ENCODE assay signal across 9 mouse cellular contexts in the genomic region with DNA sequence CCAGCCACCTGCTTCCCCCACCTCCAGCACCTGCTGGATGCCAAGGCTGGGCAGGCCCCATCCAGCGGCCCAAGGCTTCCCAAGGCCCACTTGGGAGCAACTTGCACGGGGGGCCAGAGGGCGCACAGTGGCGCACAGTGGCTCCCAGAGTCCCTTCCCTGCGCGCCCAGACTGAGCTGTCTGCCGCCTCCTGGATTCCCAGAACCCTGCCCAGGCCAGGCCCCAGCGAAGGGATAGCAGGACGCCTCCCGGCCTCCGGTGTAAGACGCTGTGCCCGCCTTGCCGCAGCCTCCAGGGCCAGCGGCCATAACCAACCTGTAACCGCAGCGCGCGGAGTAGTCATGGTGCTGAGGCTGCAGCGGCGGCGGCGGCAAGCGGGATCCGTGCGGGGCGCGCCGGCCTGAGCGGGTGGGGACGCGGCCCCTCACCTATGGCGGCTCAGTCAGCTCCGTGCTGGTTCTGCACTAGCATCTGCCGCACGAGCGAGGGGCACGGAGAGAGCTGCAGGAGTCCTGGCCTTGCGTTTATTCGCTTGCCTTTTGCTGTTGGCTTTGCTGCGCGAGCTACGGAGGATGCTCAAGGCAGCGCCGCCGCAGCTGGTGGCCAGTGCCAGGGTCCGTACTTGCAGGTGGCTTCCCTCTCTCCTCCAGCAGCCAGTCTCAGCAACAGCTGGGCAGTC. TPM values are rescaled to one million over a fixed set of nuclear protein-coding genes. Genes with fewer than 3 reads are reported as not detected.
DNase-seq lines count a peak whose midpoint lies in the region; ATAC-seq lines count a peak whose summit lies in the region.
"Had no signal": no experiment of that assay in that cellular context is flagged by ENCODE, and none has a peak within 500 bp of the region (broad histone marks: within the 10 kb centered on the region; RNA-seq: fewer than 3 reads in every experiment).

A gene (minus strand): TSS at position 644 of the 679 bp plus-strand sequence.

- H3K9me3 ChIP-seq in liver, embryonic 11.5 days (ENCODE audit: control insufficient read depth, low read length), result no peaks in the 10 kb centered on the region
- no peaks in the 10 kb centered on the region for H3K9me3 ChIP-seq in heart, embryonic 11.5 days (replicated peaks; ENCODE audit: control insufficient read depth, low read length)
- no peaks in the 10 kb centered on the region for H3K9me3 ChIP-seq in midbrain, embryonic 16.5 days (replicated peaks; ENCODE audit: control insufficient read depth, low read length, poor library complexity, severe bottlenecking)
- H3K9me3 ChIP-seq: liver, embryonic 15.5 days had no signal

- H3K4me2 ChIP-seq in liver, embryonic 11.5 days, result peak within 1 kb of the TSS; percentile 63
- H3K4me2 ChIP-seq in heart, embryonic 11.5 days, result peak within 1 kb of the TSS; percentile 70
- H3K4me2 ChIP-seq in midbrain, embryonic 16.5 days (ENCODE audit: low read length), result peak within 1 kb of the TSS; percentile 68
- H3K4me2 ChIP-seq: liver, embryonic 15.5 days had no signal

- H3K4me1 ChIP-seq in liver, embryonic 11.5 days (replicated peaks; ENCODE audit: control insufficient read depth, insufficient read depth, low read length), result no peaks in the 10 kb centered on the region
- H3K4me1 ChIP-seq in heart, embryonic 11.5 days (ENCODE audit: control insufficient read depth, insufficient read depth, low read length), result no peaks in the 10 kb centered on the region
- peaks cover 17% of the 10 kb centered on the region for H3K4me1 ChIP-seq in midbrain, embryonic 16.5 days (ENCODE audit: control insufficient read depth, insufficient read depth, low read length)
- H3K4me1 ChIP-seq: liver, embryonic 15.5 days had no signal

- H3K4me3 ChIP-seq in liver, embryonic 11.5 days (ENCODE audit: low read depth, low read length), result peak within 1 kb of the TSS; percentile 37
- H3K4me3 ChIP-seq in heart, embryonic 11.5 days (ENCODE audit: low read depth, low read length), result peak within 1 kb of the TSS; percentile 42
- peak within 1 kb of the TSS; percentile 60 for H3K4me3 ChIP-seq in midbrain, embryonic 16.5 days (ENCODE audit: low read depth, low read length)
- H3K4me3 ChIP-seq: liver, embryonic 15.5 days had no signal

- DNase-seq in liver, embryonic 11.5 days (ENCODE audit: low spot score), result peak; percentile 33
- DNase-seq in liver (no peak), adipocyte (ENCODE audit: low spot score) (no peak)
- peak; percentile 58 for DNase-seq in embryo, embryonic 10 days (ENCODE audit: low spot score)
- peak; percentile 46 to 78 for DNase-seq in layer of hippocampus, postnatal 25 days (ENCODE audit: extremely low spot score in 1 of 2, low spot score in 1 of 2)
- DNase-seq in thymus, postnatal 10 days (ENCODE audit: low spot score in 2 of 2), result no peak

- no peak within 1 kb of the TSS for H3K27ac ChIP-seq in liver, embryonic 11.5 days (ENCODE audit: low read depth, low read length)
- no peak within 1 kb of the TSS for H3K27ac ChIP-seq in heart, embryonic 11.5 days (ENCODE audit: low read depth, low read length)
- H3K27ac ChIP-seq in midbrain, embryonic 16.5 days (ENCODE audit: low read length), result peak within 1 kb of the TSS; percentile 87
- H3K27ac ChIP-seq: liver, embryonic 15.5 days had no signal

- no peak within 1 kb of the TSS for H3K9ac ChIP-seq in liver, embryonic 11.5 days (ENCODE audit: low read depth, low read length)
- H3K9ac ChIP-seq in heart, embryonic 11.5 days (ENCODE audit: low read depth, low read length), result peak within 1 kb of the TSS; percentile 23; the same call in 1 of the 2 replicates
- H3K9ac ChIP-seq in midbrain, embryonic 16.5 days (ENCODE audit: low read depth, low read length), result peak within 1 kb of the TSS; percentile 90
- H3K9ac ChIP-seq: liver, embryonic 15.5 days had no signal

- H3K27me3 ChIP-seq in liver, embryonic 11.5 days (replicated peaks; ENCODE audit: control insufficient read depth, insufficient read depth, low read length), result peaks cover 12% of the 10 kb centered on the region
- H3K27me3 ChIP-seq in heart, embryonic 11.5 days (ENCODE audit: control insufficient read depth, insufficient read depth, low read length), result peaks cover 13% of the 10 kb centered on the region
- H3K27me3 ChIP-seq in midbrain, embryonic 16.5 days (ENCODE audit: control insufficient read depth, insufficient read depth, low read depth, low read length), result no peaks in the 10 kb centered on the region

- 4% methylated on average over 47 of the region's 47 CpGs for WGBS in liver, embryonic 11.5 days
- under 1% methylated on average over 41 of the region's 47 CpGs for WGBS in heart, embryonic 11.5 days (ENCODE audit: insufficient replicate concordance)
- WGBS in midbrain, embryonic 16.5 days, result under 1% methylated on average over 46 of the region's 47 CpGs

- no peaks in the 10 kb centered on the region for H3K36me3 ChIP-seq in liver, embryonic 11.5 days (ENCODE audit: control insufficient read depth, insufficient read depth, low read length)
- no peaks in the 10 kb centered on the region for H3K36me3 ChIP-seq in heart, embryonic 11.5 days (ENCODE audit: control insufficient read depth, insufficient read depth, low read length)
- H3K36me3 ChIP-seq in midbrain, embryonic 16.5 days (ENCODE audit: control insufficient read depth, insufficient read depth, low read length), result no peaks in the 10 kb centered on the region
- H3K36me3 ChIP-seq: liver, embryonic 15.5 days had no signal

- ATAC-seq in liver, embryonic 11.5 days (replicated peaks; ENCODE audit: low FRiP score), result no peak
- ATAC-seq in heart, embryonic 11.5 days (replicated peaks; ENCODE audit: insufficient number of reproducible peaks, low FRiP score, low TSS enrichment), result peak; percentile 71
- ATAC-seq in midbrain, embryonic 16.5 days, result peak; percentile 94

RNA-seq across cellular contexts. Expression of the gene that starts here (rescaled TPM):
- polyA plus RNA-seq in liver, embryonic 11.5 days (2014; fragmentation: Nextera tagmentation; extraction: Ambion mirVana), result 0.07 and 0.13 TPM in 2 replicates
- polyA plus RNA-seq in heart, embryonic 11.5 days (2014; fragmentation: Nextera tagmentation; extraction: Ambion mirVana), result 0.09 and 0.11 TPM in 2 replicates
- 10 to 100 TPM; 65.7 to 65.9 TPM for total RNA-seq in layer of hippocampus, postnatal 25 days (2021)
- polyA plus RNA-seq in midbrain, embryonic 16.5 days (2015; fragmentation: Nextera tagmentation; extraction: Ambion mirVana), result 17.2 and 17.6 TPM in 2 replicates
- polyA plus RNA-seq: liver, embryonic 15.5 days had no signal

Comparison
In these comparisons a context has a peak if more than half of its experiments do, and no peak if none do; other contexts are left out.
1. RNA of the gene that starts here (polyA plus RNA-seq): 17.2 to 17.6 TPM in midbrain, embryonic 16.5 days; 0.09 to 0.11 TPM in heart, embryonic 11.5 days and 0.07 to 0.13 TPM in liver, embryonic 11.5 days; every median in the first group is over 10 times any median in the second.
2. Peak in DNase-seq, H3K4me3 ChIP-seq and H3K4me2 ChIP-seq in liver, embryonic 11.5 days; RNA of the gene not detected or under 1 TPM.
3. Peak in ATAC-seq, H3K4me3 ChIP-seq, H3K9ac ChIP-seq and H3K4me2 ChIP-seq in heart, embryonic 11.5 days; RNA of the gene not detected or under 1 TPM.
4. DNase-seq: peak in embryo, embryonic 10 days (single experiment) and layer of hippocampus, postnatal 25 days (2 of 2); none in liver (single experiment), adipocyte (single experiment) and thymus, postnatal 10 days (0 of 2).
5. Peak in every context shown above with its lines, with median percentiles within 50 percentile points of each other: H3K4me2 ChIP-seq and H3K4me3 ChIP-seq.